Mouse (Mus musculus) stomach, postnatal 0 days (tissue): ENCODE data around the gene Actrt3. TPM values are rescaled to one million over a fixed set of nuclear protein-coding genes. Genes with fewer than 3 reads are reported as not detected.
"Not testable (repeated sequence)": the region's sequence is repeated elsewhere in the genome, so short reads cannot be mapped to it uniquely, and the experiment has no call there.

Source experiments
- ATAC-seq: fragments of 200-750 bp; cut with Nextera tagmentation; 2 replicates; pipeline ENCODE4 v1.8.0; 2017; ENCODE audit not compliant: low FRiP score, low TSS enrichment
- DNase-seq: peaks from one replicate; pipeline ENCODE4 v3.0.0-alpha.2; 2016; ENCODE audit warnings: low spot score
- H3K27ac ChIP-seq: fragments of 300-500 bp; sonication (generic); replicated peaks from 2 replicates; pipeline ENCODE4 v1.5.1; 2014; ENCODE audit warnings: mild to moderate bottlenecking, control low read depth
- H3K27me3 ChIP-seq: fragments of 300-500 bp; sonication (generic); 2 replicates; pipeline ENCODE4 v1.6.1; 2014; ENCODE audit warnings: low read length; ENCODE audit not compliant: control insufficient read depth, insufficient read depth
- H3K36me3 ChIP-seq: fragments of 300-500 bp; sonication (generic); 2 replicates; pipeline ENCODE4 v1.6.1; 2014; ENCODE audit warnings: low read length, mixed read lengths; ENCODE audit not compliant: control insufficient read depth, insufficient read depth
- H3K4me1 ChIP-seq: fragments of 300-500 bp; sonication (generic); replicated peaks from 2 replicates; pipeline ENCODE4 v1.6.1; 2014; ENCODE audit warnings: antibody characterized with exemption; ENCODE audit not compliant: control insufficient read depth, insufficient read depth
- H3K4me2 ChIP-seq: fragments of 300-500 bp; sonication (generic); replicated peaks from 2 replicates; pipeline ENCODE4 v1.6.1; 2014; ENCODE audit warnings: low read depth, mild to moderate bottlenecking, control low read depth, moderate library complexity
- H3K4me3 ChIP-seq: fragments of 300-500 bp; sonication (generic); 2 replicates; pipeline ENCODE4 v1.5.1; 2014; ENCODE audit warnings: low read depth, low read length, control low read depth
- H3K9ac ChIP-seq: fragments of 300-500 bp; sonication (generic); 2 replicates; pipeline ENCODE4 v1.6.1; 2014; ENCODE audit warnings: mild to moderate bottlenecking, low read length, control low read depth, mixed read lengths
- H3K9me3 ChIP-seq: fragments of 300-500 bp; sonication (generic); 2 replicates; pipeline ENCODE4 v1.6.1; 2016; ENCODE audit warnings: low read length; ENCODE audit not compliant: control insufficient read depth
- CTCF ChIP-seq: IDR thresholded peaks from 2 replicates; pipeline ENCODE4 v1.5.1; 2016; ENCODE audit warnings: antibody characterized with exemption, low read depth, mild to moderate bottlenecking, moderate library complexity
- EP300 ChIP-seq: optimal IDR thresholded peaks from 2 replicates; pipeline ENCODE3; 2016; ENCODE audit warnings: antibody characterized with exemption
- WGBS: fragments of 180-500 bp; shearing (Covaris S2); extraction: QIAGEN DNeasy Blood & Tissue Kit; methylation state at CpG from one replicate; pipeline ENCODE4 v1.1.7; 2014; 5-methylcytosine and 5-hydroxymethylcytosine counted together
- polyA plus RNA-seq: library from polyadenylated mRNA; unstranded; fragments of >200 nt; fragmentation: Nextera tagmentation; extraction: Ambion mirVana; gene quantifications from 2 replicates; pipeline ENCODE4 v1.2.1, GENCODE M21; 2015

Actrt3 gene
- polyA plus RNA-seq, 1 experiment from 2014 or later: not detected

DNA sequence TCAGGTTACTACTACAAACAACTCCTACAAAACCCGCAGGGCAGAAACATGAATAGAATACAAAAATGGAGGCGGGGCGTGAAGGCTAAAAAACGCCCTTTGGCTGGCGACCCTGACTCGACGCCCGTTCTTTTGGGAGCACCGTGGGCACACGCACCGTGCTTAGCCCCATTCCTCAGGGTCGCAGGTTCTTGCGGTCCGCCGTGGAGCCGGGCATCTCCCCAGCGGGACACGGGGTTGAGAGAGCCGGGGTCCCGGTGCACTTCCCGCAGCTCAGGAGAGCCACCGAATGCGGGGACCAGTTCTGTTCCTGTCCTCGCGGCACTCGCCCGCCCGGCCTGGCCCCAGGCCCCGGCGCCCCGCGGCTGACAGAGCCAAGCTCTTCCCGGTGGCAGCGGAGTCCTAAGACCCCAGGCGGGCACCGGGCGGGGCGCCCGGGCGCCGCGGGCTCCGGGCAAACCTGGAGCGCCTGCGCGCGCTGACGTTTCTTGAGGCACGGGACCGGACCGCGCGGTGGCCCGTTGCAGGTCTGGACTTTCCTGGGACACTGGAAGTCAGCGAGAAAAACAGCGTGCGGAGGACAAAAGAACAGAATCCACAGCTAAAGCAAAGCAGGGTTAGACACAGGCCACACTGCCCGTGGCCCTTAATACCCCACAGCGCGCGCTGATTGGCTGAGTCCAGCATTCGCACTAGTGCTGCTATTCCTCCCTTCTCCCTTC lies 4.5 kb downstream of the Actrt3 start:
- peak overlapping the region; percentile 91 for H3K4me2 ChIP-seq
- under 1% methylated on average over 57 of the region's 62 CpGs for WGBS
- DNase-seq (peak; percentile 58), ATAC-seq (peak; percentile 33; the same call in 1 of the 2 replicates)
- H3K27ac ChIP-seq: no peak overlapping the region
- H3K9me3 ChIP-seq: no peaks in the 10 kb centered on the region
- H3K27me3 ChIP-seq: no peaks in the 10 kb centered on the region
- peak overlapping the region; percentile 76 for H3K9ac ChIP-seq
- H3K36me3 ChIP-seq: no peaks in the 10 kb centered on the region
- peak overlapping the region; percentile 79 for H3K4me3 ChIP-seq
- H3K4me1 ChIP-seq: peaks cover 5% of the 10 kb centered on the region; the same call in 1 of the 2 replicates
- TF ChIP-seq CTCF (no peak), EP300 (no peak)

DNA sequence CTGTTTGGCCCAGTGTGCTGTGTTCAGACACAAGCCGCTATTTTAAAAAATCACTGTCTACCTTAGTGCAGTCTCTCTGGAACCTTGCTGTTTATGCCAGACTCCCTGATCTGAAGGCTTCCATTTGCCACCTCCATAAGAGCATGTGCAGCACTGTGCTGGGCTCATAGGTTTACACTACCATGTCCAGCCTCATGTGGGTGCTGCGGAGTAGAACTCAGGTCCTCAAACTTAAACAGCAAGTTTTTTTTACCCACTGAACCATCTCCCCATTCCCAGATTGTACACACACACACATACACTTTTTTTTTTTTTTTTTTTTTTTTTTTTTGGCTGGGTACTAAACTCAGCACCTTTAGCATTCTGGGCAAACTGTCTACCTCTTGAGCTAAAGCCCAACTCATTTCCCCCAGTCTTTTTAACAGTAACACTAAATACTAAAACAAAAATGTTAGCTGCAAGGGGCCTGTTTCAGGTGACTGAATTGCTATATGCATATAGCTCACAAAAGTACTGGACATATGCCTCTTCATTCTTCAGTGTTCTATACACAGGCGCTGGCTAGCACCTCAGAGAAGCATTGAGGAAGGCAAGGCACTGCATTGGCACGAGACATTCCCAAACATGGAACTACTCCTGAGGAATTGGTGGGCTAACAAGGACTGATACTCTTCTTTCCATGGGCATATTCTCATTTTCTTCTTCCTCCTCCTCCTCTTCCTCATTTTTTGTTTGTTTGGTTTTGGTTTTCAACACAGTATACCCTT lies 5.8 kb downstream of the Actrt3 start:
- Histone ChIP-seq H3K4me2 (no peak overlapping the region), H3K9ac (no peak overlapping the region), H3K4me1 (no peaks in the 10 kb centered on the region), H3K9me3 (no peaks in the 10 kb centered on the region), H3K27me3 (no peaks in the 10 kb centered on the region), H3K4me3 (no peak overlapping the region), H3K27ac (no peak overlapping the region), H3K36me3 (no peaks in the 10 kb centered on the region)
- ATAC-seq (no peak), DNase-seq (no peak)
- WGBS: 76% methylated on average over 4 of the region's 4 CpGs
- TF ChIP-seq EP300 (no peak), CTCF (peak; percentile 45)

DNA sequence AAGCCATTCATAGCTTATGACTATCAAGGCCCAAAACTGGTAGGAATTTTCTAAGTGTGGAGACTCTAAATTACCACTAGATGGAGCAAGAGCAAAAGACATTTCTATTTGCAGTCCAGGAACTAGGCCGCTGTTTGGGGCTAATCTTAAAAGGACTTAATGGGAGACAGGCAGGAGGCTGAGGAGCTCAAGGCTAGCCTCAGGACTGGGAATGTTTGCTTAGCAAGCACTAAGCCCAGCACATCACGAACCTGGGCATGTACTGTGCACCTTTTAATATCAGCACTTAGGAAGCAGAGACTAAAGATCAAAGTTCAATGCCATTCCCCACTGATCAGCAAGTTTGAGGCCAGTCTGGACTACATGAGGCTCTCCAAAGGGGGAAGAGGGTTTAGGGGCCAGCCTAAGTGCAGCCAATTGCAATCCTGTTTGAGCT lies 7.3 kb downstream of the Actrt3 start:
- Histone ChIP-seq H3K9me3 (no peaks in the 10 kb centered on the region), H3K4me3 (no peak overlapping the region), H3K4me1 (no peaks in the 10 kb centered on the region), H3K36me3 (no peaks in the 10 kb centered on the region), H3K27ac (no peak overlapping the region), H3K9ac (no peak overlapping the region), H3K4me2 (no peak overlapping the region), H3K27me3 (no peaks in the 10 kb centered on the region)
- WGBS: 0% methylated on average over 2 of the region's 2 CpGs
- DNase-seq: peak; percentile 35
- no peak for TF ChIP-seq EP300
- peak; percentile 89 for TF ChIP-seq CTCF
- ATAC-seq: peak; percentile 72

DNA sequence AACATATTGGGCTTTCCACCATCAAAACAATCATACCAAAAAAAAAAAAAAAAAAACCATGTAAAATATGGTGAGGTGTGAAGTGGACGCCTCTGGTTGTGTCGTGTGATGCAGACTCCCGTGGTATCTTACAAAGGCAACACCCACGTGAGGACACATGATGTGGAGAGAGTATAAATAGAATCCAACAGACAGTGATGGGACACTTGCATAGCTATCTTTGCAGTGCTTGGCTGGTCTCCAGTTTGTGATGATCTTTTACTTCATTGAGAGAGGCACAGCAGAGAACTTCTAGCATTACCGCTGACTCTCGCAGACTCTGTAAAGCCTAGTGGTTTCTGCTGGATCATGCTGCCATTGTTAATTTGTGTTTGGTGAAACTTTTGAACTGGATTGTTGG lies 10.9 kb downstream of the Actrt3 start:
- WGBS: 78% methylated on average over 6 of the region's 6 CpGs
- TF ChIP-seq CTCF: no peak
- no peak overlapping the region for H3K4me2 ChIP-seq

DNA sequence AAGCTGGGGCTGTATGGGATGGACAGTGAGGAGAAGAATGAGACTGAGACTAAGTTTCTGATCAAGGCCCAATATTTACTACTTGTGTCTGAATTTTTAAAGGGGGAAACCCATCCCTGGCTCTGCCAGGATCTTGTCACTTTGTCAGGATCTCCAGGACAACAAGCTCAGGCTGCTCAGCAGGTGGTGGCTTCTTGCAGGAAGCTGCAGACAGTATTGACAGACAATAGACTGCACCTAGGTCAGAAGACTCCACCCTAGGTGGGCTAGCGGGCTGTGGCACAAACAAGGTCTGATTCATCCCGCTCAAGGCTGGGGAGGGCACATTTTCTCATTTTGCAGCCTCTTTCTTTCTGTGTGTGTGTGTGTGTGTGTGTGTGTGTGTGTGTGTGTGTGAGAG lies 26.2 kb downstream of the Actrt3 start:
- WGBS: 22% methylated on average over 2 of the region's 2 CpGs
- H3K4me3 ChIP-seq: no peak overlapping the region
- H3K4me1 ChIP-seq: no peaks in the 10 kb centered on the region
- DNase-seq (no peak), ATAC-seq (no peak)
- no peaks in the 10 kb centered on the region for H3K27me3 ChIP-seq
- H3K4me2 ChIP-seq: no peak overlapping the region
- no peak overlapping the region for H3K9ac ChIP-seq
- H3K36me3 ChIP-seq: no peaks in the 10 kb centered on the region
- TF ChIP-seq CTCF (no peak), EP300 (no peak)
- H3K9me3 ChIP-seq: no peaks in the 10 kb centered on the region
- no peak overlapping the region for H3K27ac ChIP-seq

More for the DNA sequence above, 10.9 kb downstream of the Actrt3 start:
- Histone ChIP-seq H3K9ac (no peak overlapping the region), H3K9me3 (no peaks in the 10 kb centered on the region), H3K4me3 (no peak overlapping the region), H3K27me3 (no peaks in the 10 kb centered on the region), H3K4me1 (no peaks in the 10 kb centered on the region), H3K36me3 (no peaks in the 10 kb centered on the region), H3K27ac (no peak overlapping the region)
- no peak for ATAC-seq
- no peak for DNase-seq

DNA sequence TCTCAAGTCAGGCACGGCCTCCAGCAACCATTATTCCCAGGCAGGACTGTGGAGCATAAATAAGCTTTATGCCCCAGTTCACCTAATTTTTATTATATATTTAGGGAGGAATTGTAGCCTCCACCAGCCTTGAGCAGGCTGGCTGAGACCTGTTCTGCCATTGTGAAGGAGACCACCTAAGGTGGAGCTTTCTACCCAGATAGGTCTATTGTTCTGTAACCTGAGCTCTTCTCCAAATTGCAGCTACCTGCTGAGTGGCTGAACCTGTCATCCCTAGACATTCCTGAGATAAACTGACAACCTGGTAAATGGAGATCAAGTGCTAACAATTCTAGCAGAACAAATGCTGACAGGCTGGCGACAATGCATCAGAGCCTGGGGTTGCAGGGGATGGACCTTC lies 33.4 kb downstream of the Actrt3 start:
- H3K4me1 ChIP-seq, DNase-seq, H3K4me3 ChIP-seq, H3K27me3 ChIP-seq, H3K27ac ChIP-seq, H3K9ac ChIP-seq, H3K4me2 ChIP-seq, H3K36me3 ChIP-seq, ATAC-seq, H3K9me3 ChIP-seq: not testable (repeated sequence)
- WGBS: no CpG with 5 or more reads among the region's 2 CpGs
